Mouse (Mus musculus) granulocyte monocyte progenitor cell, adult 5-6 weeks (primary cell): ENCODE measurements around the gene Sucla2. TPM values are rescaled to one million over a fixed set of nuclear protein-coding genes. Genes with fewer than 3 reads are reported as not detected.
"Not testable (repeated sequence)": the region's sequence is repeated elsewhere in the genome, so short reads cannot be mapped to it uniquely, and the experiment has no call there.

Experiments
- ATAC-seq: replicated peaks from 2 replicates; pipeline ENCODE4 v1.8.0; 2016; ENCODE audit warnings: mild to moderate bottlenecking, moderate TSS enrichment, inconsistent platforms; ENCODE audit not compliant: poor library complexity, severe bottlenecking
- total RNA-seq, 2 experiments: library from RNA; stranded (forward) in 1 of 2; stranded (reverse) in 1 of 2; fragments of 200-712, 200-1000 nt in 1 of 2; fragments of >200 nt in 1 of 2; fragmentation: Nextera tagmentation in 1 of 2; gene quantifications; 2 replicates each; pipeline ENCODE4 v1.2.3; 2014 to 2017

Gene Sucla2
- total RNA-seq, 2 experiments from 2014 or later = 56.4 to 94.7 TPM

- ATAC-seq = no peak
Measured at GRCm38 (mm10) chr14:73599720-73600119, 74.6 kb downstream of the Sucla2 start.

GRCm38 (mm10) chr14:73607732-73608131, 82.6 kb downstream of the Sucla2 start:
- ATAC-seq = no peak

GRCm38 (mm10) chr14:73608668-73609481, 83.8 kb downstream of the Sucla2 start:
- peak; percentile 55 for ATAC-seq

- not testable (repeated sequence) for ATAC-seq
Measured at GRCm38 (mm10) chr14:73614961-73615360, 89.8 kb downstream of the Sucla2 start.

- no peak for ATAC-seq
Measured at GRCm38 (mm10) chr14:73620880-73621279, 95.8 kb downstream of the Sucla2 start.

GRCm38 (mm10) chr14:73622988-73623387, 97.9 kb downstream of the Sucla2 start:
- ATAC-seq = no peak

GRCm38 (mm10) chr14:73625469-73625868, 100.3 kb downstream of the Sucla2 start:
- no peak for ATAC-seq

- ATAC-seq = no peak
Measured at GRCm38 (mm10) chr14:73631511-73631910, 106.4 kb downstream of the Sucla2 start.

GRCm38 (mm10) chr14:73632648-73633263, 107.6 kb downstream of the Sucla2 start:
- peak; percentile 56 for ATAC-seq

- ATAC-seq = no peak
Measured at GRCm38 (mm10) chr14:73634356-73634755, 109.2 kb downstream of the Sucla2 start.

GRCm38 (mm10) chr14:73637460-73637859, 112.3 kb downstream of the Sucla2 start:
- peak; percentile 61 for ATAC-seq

Other genes with a start within 250 kb of the Sucla2 start
- 25.4 and 34.8 TPM in 2 replicates for gene Rb1, start 199.5 kb upstream of the Sucla2 start, total RNA-seq (2014; fragmentation: Nextera tagmentation)
- 16.2 and 18.7 TPM in 2 replicates for gene Rb1, start 199.5 kb upstream of the Sucla2 start, total RNA-seq (2017)
- gene Itm2b, start 140.0 kb upstream of the Sucla2 start, total RNA-seq (2014; fragmentation: Nextera tagmentation) = 834 and 975 TPM in 2 replicates
- gene Itm2b, start 140.0 kb upstream of the Sucla2 start, total RNA-seq (2017) = 1,023 and 1,048 TPM in 2 replicates
- gene Med4, start 15.3 kb upstream of the Sucla2 start, total RNA-seq (2014; fragmentation: Nextera tagmentation) = 51.8 and 57.7 TPM in 2 replicates
- gene Med4, start 15.3 kb upstream of the Sucla2 start, total RNA-seq (2017) = 61.5 and 63.7 TPM in 2 replicates
- gene Nudt15, start 22.9 kb downstream of the Sucla2 start, total RNA-seq (2014; fragmentation: Nextera tagmentation) = 0.09 and 4.1 TPM in 2 replicates
- gene Nudt15, start 22.9 kb downstream of the Sucla2 start, total RNA-seq (2017) = 5.3 and 5.6 TPM in 2 replicates
- gene Gm21750, start 135.9 kb downstream of the Sucla2 start, total RNA-seq (2014; fragmentation: Nextera tagmentation) = not detected in 2 replicates
- not detected in 2 replicates for gene Gm21750, start 135.9 kb downstream of the Sucla2 start, total RNA-seq (2017)